In the genomic region with DNA sequence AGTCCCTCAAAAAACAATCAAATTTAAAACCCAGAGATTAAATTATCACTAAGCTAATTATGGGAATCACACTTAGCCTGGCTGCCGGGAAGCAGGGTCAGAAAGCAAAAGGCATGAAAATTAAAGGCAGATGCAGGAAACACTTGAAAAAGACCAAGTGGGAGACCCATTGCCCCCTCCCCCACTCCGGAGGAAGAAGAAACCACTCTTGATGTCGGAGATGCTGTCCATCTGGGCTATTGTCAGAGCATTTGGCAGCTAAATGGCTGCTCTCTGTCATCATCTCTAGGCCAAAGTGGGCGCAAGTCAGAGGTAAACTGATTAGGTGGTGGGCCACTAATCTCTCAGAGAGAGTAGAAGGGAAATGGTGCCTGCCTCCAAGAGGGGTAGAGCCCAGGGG, we compare ENCODE assay signal across 18 mouse cellular contexts.
DNase-seq lines count a peak whose midpoint lies in the region; ATAC-seq and TF ChIP-seq lines count a peak whose summit lies in the region.
"Had no signal": no experiment of that assay in that cellular context is flagged by ENCODE, and none has a peak within 500 bp of the region (broad histone marks: within the 10 kb centered on the region; RNA-seq: fewer than 3 reads in every experiment).

No protein-coding gene starts in this region.

- intact Hi-C loops in heart, adult 2 months (cut with DNase I), result no loop called here

- H3K79me2 ChIP-seq in heart, adult 2 months (replicated peaks; ENCODE audit: control insufficient read depth, insufficient read depth, low read length), result no peaks in the 10 kb centered on the region

- no peak for TF ChIP-seq POLR2A in heart, adult 2 months (IDR thresholded peaks at IDR 0.05; ENCODE audit: insufficient read depth, low read depth, low read length)
- no peak for TF ChIP-seq POLR2A in kidney, adult 2 months (IDR thresholded peaks at IDR 0.05; ENCODE audit: low read depth, low read length)

- no peak for ATAC-seq in embryonic facial prominence, embryonic 11.5 days (replicated peaks; ENCODE audit: insufficient number of reproducible peaks, low FRiP score, low TSS enrichment, low read depth)
- ATAC-seq: forebrain, embryonic 15.5 days; intestine, embryonic 16.5 days had no signal

- TF ChIP-seq CTCF in heart, adult 2 months (IDR thresholded peaks at IDR 0.05), result no peak
- TF ChIP-seq CTCF in kidney, adult 2 months (conservative IDR thresholded peaks at IDR 0.05; ENCODE audit: insufficient read depth, insufficient read length, low read depth, low read length), result no peak

- H3K4me3 ChIP-seq in heart, embryonic 10.5 days, result no peak overlapping the region
- no peak overlapping the region for H3K4me3 ChIP-seq in heart, adult 2 months
- H3K4me3 ChIP-seq in kidney, adult 2 months (ENCODE audit: insufficient read depth, low read depth, low read length), result no peak overlapping the region
- H3K4me3 ChIP-seq in embryonic facial prominence, embryonic 11.5 days (ENCODE audit: low read depth, low read length), result no peak overlapping the region
- H3K4me3 ChIP-seq: forebrain, embryonic 15.5 days had no signal

- no peak for TF ChIP-seq EP300 in heart, adult 2 months (IDR thresholded peaks at IDR 0.05; ENCODE audit: insufficient read depth, low read depth, low read length)

- no peak for DNase-seq in heart, embryonic 10.5 days (ENCODE audit: low spot score)
- DNase-seq in heart, adult 2 months, result no peak
- peak; percentile 21 for DNase-seq in kidney, postnatal 10 days
- no peak for DNase-seq in kidney, adult 2 months
- peak; percentile 44 for DNase-seq in embryo, embryonic 10.5 days (ENCODE audit: low spot score)
- DNase-seq in embryonic facial prominence, embryonic 11.5 days (ENCODE audit: low spot score), result peak; percentile 52
- no peak for DNase-seq in left cerebral cortex, adult 9 months (ENCODE audit: low spot score in 2 of 2)
- DNase-seq in gastrocnemius, postnatal 25 days, result no peak
- DNase-seq: adrenal gland, adult 8-10 months; adrenal gland, postnatal 36 days; cerebellum, postnatal 25 days; heart, adult 18-20 months; heart, postnatal 10 days; heart, postnatal 4 days; kidney, adult 9 months had no signal

- H3K9me3 ChIP-seq in heart, embryonic 10.5 days, result no peaks in the 10 kb centered on the region
- no peaks in the 10 kb centered on the region for H3K9me3 ChIP-seq in embryonic facial prominence, embryonic 11.5 days (replicated peaks; ENCODE audit: control insufficient read depth, low read length)
- H3K9me3 ChIP-seq: forebrain, embryonic 15.5 days had no signal

- no peaks in the 10 kb centered on the region for H3K36me3 ChIP-seq in heart, embryonic 10.5 days
- peaks cover 10% of the 10 kb centered on the region; the same call in 1 of the 2 replicates for H3K36me3 ChIP-seq in heart, adult 2 months (ENCODE audit: control insufficient read depth, insufficient read depth, low read length)
- no peaks in the 10 kb centered on the region for H3K36me3 ChIP-seq in kidney, adult 2 months (ENCODE audit: control insufficient read depth, insufficient read depth, low read length)
- H3K36me3 ChIP-seq in embryonic facial prominence, embryonic 11.5 days (replicated peaks; ENCODE audit: control insufficient read depth, insufficient read depth, low read depth, low read length), result no peaks in the 10 kb centered on the region
- H3K36me3 ChIP-seq: forebrain, embryonic 15.5 days had no signal

- no peaks in the 10 kb centered on the region for H3K27me3 ChIP-seq in heart, embryonic 10.5 days (ENCODE audit: insufficient read depth, poor library complexity, severe bottlenecking)
- H3K27me3 ChIP-seq in heart, adult 2 months (ENCODE audit: control insufficient read depth, insufficient read depth, low read length), result no peaks in the 10 kb centered on the region
- no peaks in the 10 kb centered on the region for H3K27me3 ChIP-seq in kidney, adult 2 months (replicated peaks; ENCODE audit: control insufficient read depth, insufficient read depth, low read length)
- no peaks in the 10 kb centered on the region for H3K27me3 ChIP-seq in embryonic facial prominence, embryonic 11.5 days (ENCODE audit: control insufficient read depth, insufficient read depth, low read length)
- H3K27me3 ChIP-seq: forebrain, embryonic 15.5 days had no signal

- H3K4me2 ChIP-seq in embryonic facial prominence, embryonic 11.5 days (ENCODE audit: low read depth, low read length), result no peak overlapping the region
- H3K4me2 ChIP-seq: forebrain, embryonic 15.5 days; hindbrain, embryonic 14.5 days had no signal

- no peak overlapping the region for H3K9ac ChIP-seq in heart, adult 2 months (ENCODE audit: low read depth, low read length)
- no peak overlapping the region for H3K9ac ChIP-seq in embryonic facial prominence, embryonic 11.5 days (replicated peaks; ENCODE audit: low read length)
- H3K9ac ChIP-seq: forebrain, embryonic 15.5 days; hindbrain, embryonic 14.5 days had no signal

- WGBS in heart, embryonic 10.5 days, result 22% methylated on average over 4 of the region's 4 CpGs
- 57% methylated on average over 4 of the region's 4 CpGs for WGBS in heart, adult 2 months
- WGBS in kidney, adult 2 months, result 60% methylated on average over 4 of the region's 4 CpGs
- WGBS in embryonic facial prominence, embryonic 11.5 days, result 25% methylated on average over 4 of the region's 4 CpGs

- H3K27ac ChIP-seq in heart, embryonic 10.5 days, result peak overlapping the region; percentile 63
- H3K27ac ChIP-seq in heart, adult 2 months, result no peak overlapping the region
- H3K27ac ChIP-seq in kidney, adult 2 months (ENCODE audit: insufficient read depth, low read depth, low read length), result no peak overlapping the region
- no peak overlapping the region for H3K27ac ChIP-seq in embryonic facial prominence, embryonic 11.5 days (replicated peaks; ENCODE audit: low read depth, low read length)
- H3K27ac ChIP-seq: forebrain, embryonic 15.5 days; hindbrain, embryonic 14.5 days had no signal

- peaks cover 80% of the 10 kb centered on the region for H3K4me1 ChIP-seq in heart, embryonic 10.5 days
- H3K4me1 ChIP-seq in heart, adult 2 months (ENCODE audit: control insufficient read depth, insufficient read depth, low read length), result peaks cover 34% of the 10 kb centered on the region
- no peaks in the 10 kb centered on the region for H3K4me1 ChIP-seq in kidney, adult 2 months (ENCODE audit: control insufficient read depth, insufficient read depth, low read length)
- peaks cover 2% of the 10 kb centered on the region; the same call in 1 of the 2 replicates for H3K4me1 ChIP-seq in embryonic facial prominence, embryonic 11.5 days (ENCODE audit: control insufficient read depth, insufficient read depth, low read length)

Comparison
In these comparisons a context has a peak if more than half of its experiments do, and no peak if none do; other contexts are left out.
1. DNase-seq: peak in kidney, postnatal 10 days (single experiment), embryo, embryonic 10.5 days (single experiment) and embryonic facial prominence, embryonic 11.5 days (single experiment); none in heart, embryonic 10.5 days (single experiment), heart, adult 2 months (0 of 2), kidney, adult 2 months (single experiment), left cerebral cortex, adult 9 months (0 of 2) and gastrocnemius, postnatal 25 days (single experiment).